Mouse (Mus musculus): Measurements from ENCODE around the gene Gm17018. TPM values are rescaled to one million over a fixed set of nuclear protein-coding genes. Genes with fewer than 3 reads are reported as not detected.
A peak's percentile ranks its signal among the peaks of the same experiment; 100 is the strongest.

Gene Gm17018
- total RNA-seq, 2 experiments from 2014 or later: 52.5 to 66.0 TPM

- DNase-seq: no peak
Measured at GRCm38 (mm10) chr19:45549128-45549915, 11.1 kb upstream of the Gm17018 start.

GRCm38 (mm10) chr19:45549948-45550347, 10.5 kb upstream of the Gm17018 start:
- DNase-seq: no peak

- no peak for DNase-seq
Measured at GRCm38 (mm10) chr19:45552187-45552586, 8.2 kb upstream of the Gm17018 start.

GRCm38 (mm10) chr19:45554136-45554535, 6.3 kb upstream of the Gm17018 start:
- no peak for DNase-seq

- no peak for DNase-seq
Measured at GRCm38 (mm10) chr19:45565925-45566715, 5.7 kb downstream of the Gm17018 start.

GRCm38 (mm10) chr19:45567367-45567766, 7.0 kb downstream of the Gm17018 start:
- no peak for DNase-seq

- no peak for DNase-seq
Measured at GRCm38 (mm10) chr19:45573033-45573432, 12.6 kb downstream of the Gm17018 start.

GRCm38 (mm10) chr19:45573861-45574267, 13.4 kb downstream of the Gm17018 start:
- DNase-seq: peak; percentile 74 to 76

- DNase-seq: no peak
Measured at GRCm38 (mm10) chr19:45574339-45574898, 14.0 kb downstream of the Gm17018 start.

GRCm38 (mm10) chr19:45574941-45575631, 14.7 kb downstream of the Gm17018 start:
- DNase-seq: no peak

GRCm38 (mm10) chr19:45575632-45576001, 15.2 kb downstream of the Gm17018 start:
- DNase-seq: no peak

GRCm38 (mm10) chr19:45577141-45577750, 16.8 kb downstream of the Gm17018 start:
- DNase-seq: no peak

- DNase-seq: no peak
Measured at GRCm38 (mm10) chr19:45578976-45579375, 18.6 kb downstream of the Gm17018 start.

GRCm38 (mm10) chr19:45579416-45579815, 19.0 kb downstream of the Gm17018 start:
- no peak for DNase-seq

- no peak for DNase-seq
Measured at GRCm38 (mm10) chr19:45580235-45580634, 19.8 kb downstream of the Gm17018 start.

GRCm38 (mm10) chr19:45581257-45581656, 20.8 kb downstream of the Gm17018 start:
- no peak for DNase-seq

GRCm38 (mm10) chr19:45582161-45582560, 21.7 kb downstream of the Gm17018 start:
- no peak for DNase-seq

GRCm38 (mm10) chr19:45583136-45583535, 22.7 kb downstream of the Gm17018 start:
- no peak for DNase-seq

GRCm38 (mm10) chr19:45584856-45585620, 24.6 kb downstream of the Gm17018 start:
- DNase-seq: no peak

- no peak for DNase-seq
Measured at GRCm38 (mm10) chr19:45586850-45587249, 26.4 kb downstream of the Gm17018 start.

- DNase-seq: no peak
Measured at GRCm38 (mm10) chr19:45587509-45588292, 27.3 kb downstream of the Gm17018 start.

Data from layer of hippocampus, postnatal 36 days (tissue).